Comparison of ENCODE assay signal across 9 mouse cellular contexts in genomic region chr11:72446311-72447105, GRCm38 (mm10). TPM values are rescaled to one million over a fixed set of nuclear protein-coding genes. Genes with fewer than 3 reads are reported as not detected.
DNase-seq lines count a peak whose midpoint lies in the region; ATAC-seq and TF ChIP-seq lines count a peak whose summit lies in the region.
"Had no signal": no experiment of that assay in that cellular context is flagged by ENCODE, and none has a peak within 500 bp of the region (broad histone marks: within the 10 kb centered on the region; RNA-seq: fewer than 3 reads in every experiment).

No protein-coding gene starts in this region.

- no peaks in the 10 kb centered on the region for H3K27me3 ChIP-seq in lung, postnatal 0 days (replicated peaks; ENCODE audit: insufficient read depth, low read length)

- H3K4me1 ChIP-seq in lung, adult 2 months (ENCODE audit: control insufficient read depth, insufficient read depth, low read length), result peaks cover 2% of the 10 kb centered on the region; the same call in 1 of the 2 replicates
- peaks cover 6% of the 10 kb centered on the region; the same call in 1 of the 2 replicates for H3K4me1 ChIP-seq in lung, postnatal 0 days (ENCODE audit: insufficient read depth, low read depth, low read length)

- TF ChIP-seq CTCF in lung, adult 2 months (IDR thresholded peaks at IDR 0.05; ENCODE audit: insufficient read depth, low read length), result peak; percentile 80
- TF ChIP-seq CTCF in lung, postnatal 0 days (IDR thresholded peaks at IDR 0.05), result peak; percentile 77

- no peak overlapping the region for H3K9ac ChIP-seq in lung, postnatal 0 days (replicated peaks; ENCODE audit: low read depth)

- H3K4me3 ChIP-seq in lung, adult 2 months (replicated peaks; ENCODE audit: extremely low read depth, low read depth, low read length), result no peak overlapping the region
- H3K4me3 ChIP-seq in lung, postnatal 0 days (ENCODE audit: low read depth, low read length), result no peak overlapping the region
- H3K4me3 ChIP-seq: myocyte had no signal

- WGBS in lung, adult 2 months, result 87% methylated on average over 6 of the region's 6 CpGs
- 87% methylated on average over 6 of the region's 6 CpGs for WGBS in lung, postnatal 0 days

- TF ChIP-seq EP300 in lung, postnatal 0 days (IDR thresholded peaks at IDR 0.05), result no peak

- ATAC-seq in lung, postnatal 0 days, result peak; percentile 13

- peak; percentile 38 to 40 for DNase-seq in cerebellum, postnatal 36 days
- DNase-seq in cerebellum, postnatal 4 days (ENCODE audit: low spot score in 2 of 2), result no peak
- DNase-seq in lung, adult 2 months, result no peak
- DNase-seq in lung, postnatal 25 days (ENCODE audit: low spot score), result no peak
- DNase-seq in c-Kit-positive CD71-positive TER-119-negative erythroid progenitor cells, embryonic 14.5 days (ENCODE audit: low read depth), result peak; percentile 49
- peak; percentile 52 for DNase-seq in lung, postnatal 0 days (ENCODE audit: low spot score)
- DNase-seq in testis, postnatal 10 days (ENCODE audit: low spot score), result peak; percentile 70
- no peak for DNase-seq in heart, adult 9 months (ENCODE audit: low spot score in 2 of 2)

- H3K27ac ChIP-seq in lung, postnatal 0 days (ENCODE audit: low read length), result no peak overlapping the region

- peaks cover 69% of the 10 kb centered on the region for H3K36me3 ChIP-seq in lung, postnatal 0 days (ENCODE audit: insufficient read depth, low read length)

- H3K9me3 ChIP-seq in lung, postnatal 0 days (ENCODE audit: low read length), result no peaks in the 10 kb centered on the region

- TF ChIP-seq POLR2A in lung, adult 2 months (IDR thresholded peaks at IDR 0.05; ENCODE audit: borderline replicate concordance, extremely low read depth, low read depth, low read length), result no peak

- H3K4me2 ChIP-seq in lung, postnatal 0 days (replicated peaks; ENCODE audit: low read depth, low read length), result no peak overlapping the region

RNA-seq across cellular contexts. Expression of gene Mybbp1a, which starts 5.4 kb away (rescaled TPM):
- polyA plus RNA-seq in lung, adult 2 months (2012; rRNA removed), result 26.1 and 32.8 TPM in 2 replicates
- polyA plus RNA-seq in lung, postnatal 0 days (2015; fragmentation: Nextera tagmentation; extraction: Ambion mirVana), result 41.5 and 44.3 TPM in 2 replicates

RNA-seq across cellular contexts. Expression of gene Ggt6, which starts 11.2 kb away (rescaled TPM):
- polyA plus RNA-seq in lung, adult 2 months (2012; rRNA removed), result 2.9 and 7.0 TPM in 2 replicates
- 0.94 and 1.0 TPM in 2 replicates for polyA plus RNA-seq in lung, postnatal 0 days (2015; fragmentation: Nextera tagmentation; extraction: Ambion mirVana)
- polyA plus RNA-seq: myocyte had no signal

RNA-seq across cellular contexts. Expression of gene Smtnl2, which starts 35.0 kb away (rescaled TPM):
- polyA plus RNA-seq in lung, adult 2 months (2012; rRNA removed), result 32.1 and 34.5 TPM in 2 replicates
- 108 TPM in 2 replicates for polyA plus RNA-seq in lung, postnatal 0 days (2015; fragmentation: Nextera tagmentation; extraction: Ambion mirVana)

RNA-seq across cellular contexts. Expression of gene Spns2, which starts 43.2 kb away (rescaled TPM):
- polyA plus RNA-seq in lung, adult 2 months (2012; rRNA removed), result 103 and 126 TPM in 2 replicates
- 11.1 and 12.2 TPM in 2 replicates for polyA plus RNA-seq in lung, postnatal 0 days (2015; fragmentation: Nextera tagmentation; extraction: Ambion mirVana)

Comparison
In these comparisons a context has a peak if more than half of its experiments do, and no peak if none do; other contexts are left out.
1. DNase-seq: peak in cerebellum, postnatal 36 days (2 of 2), c-Kit-positive CD71-positive TER-119-negative erythroid progenitor cells, embryonic 14.5 days (single experiment), lung, postnatal 0 days (single experiment) and testis, postnatal 10 days (single experiment); none in cerebellum, postnatal 4 days (0 of 2), lung, adult 2 months (single experiment), lung, postnatal 25 days (single experiment) and heart, adult 9 months (0 of 2).